Mouse (Mus musculus) ES-E14 (cell line): Measurements from ENCODE around the gene Ino80. TPM values are rescaled to one million over a fixed set of nuclear protein-coding genes. Genes with fewer than 3 reads are reported as not detected.
"Not testable (repeated sequence)": the region's sequence is repeated elsewhere in the genome, so short reads cannot be mapped to it uniquely, and the experiment has no call there.

ENCODE experiments used
- DNase-seq: peaks from one replicate; pipeline ENCODE4 v3.0.0-alpha.2; 2013; ENCODE audit warnings: low read depth, low spot score
- H3K27ac ChIP-seq: 2 replicates; pipeline ENCODE4 v1.5.1; 2012; ENCODE audit warnings: low read depth, mild to moderate bottlenecking, low read length, moderate library complexity, mixed read lengths; ENCODE audit not compliant: poor library complexity, insufficient read depth, severe bottlenecking
- H3K36me3 ChIP-seq: 2 replicates; pipeline ENCODE4 v1.6.1; 2012; ENCODE audit warnings: mild to moderate bottlenecking, low read length, moderate library complexity, mixed read lengths; ENCODE audit not compliant: control insufficient read depth, poor library complexity, insufficient read depth, severe bottlenecking
- H3K4me1 ChIP-seq, 2 experiments: fragments of 150-350 bp in 1 of 2; sonication (generic) in 1 of 2; 2 replicates each; pipeline ENCODE4 v1.6.1; 2012; ENCODE audit warnings: low read length in 2 of 2, mild to moderate bottlenecking in 1 of 2, mixed read lengths in 1 of 2; ENCODE audit not compliant: control insufficient read depth in 2 of 2, insufficient read depth in 2 of 2, poor library complexity in 1 of 2
- H3K4me3 ChIP-seq, 2 experiments: fragments of 150-350 bp in 1 of 2; sonication (generic) in 1 of 2; 2 replicates each; pipeline ENCODE4 v1.5.1; 2012; ENCODE audit warnings: low read length in 2 of 2, low read depth in 1 of 2, mild to moderate bottlenecking in 1 of 2, mixed read lengths in 1 of 2; ENCODE audit not compliant: insufficient read depth in 1 of 2, poor library complexity in 1 of 2, severe bottlenecking in 1 of 2
- H3K9ac ChIP-seq: 2 replicates; pipeline ENCODE4 v1.6.1; 2012; ENCODE audit warnings: low read depth, mild to moderate bottlenecking, low read length, mixed read lengths; ENCODE audit not compliant: poor library complexity, insufficient read depth, severe bottlenecking
- H3K9me3 ChIP-seq: fragments of 150-350 bp; sonication (generic); 2 replicates; pipeline ENCODE4 v1.6.1; 2012; ENCODE audit warnings: low read depth, mild to moderate bottlenecking, low read length; ENCODE audit not compliant: control insufficient read depth, insufficient read depth
- CHD2 ChIP-seq: IDR thresholded peaks from 2 replicates; pipeline ENCODE4 v1.6.1; 2014; ENCODE audit warnings: mild to moderate bottlenecking, low read depth, low read length, inconsistent platforms
- HCFC1 ChIP-seq: IDR thresholded peaks from 2 replicates; pipeline ENCODE4 v1.6.1; 2012; ENCODE audit warnings: low read length, inconsistent platforms, borderline replicate concordance; ENCODE audit not compliant: insufficient read depth
- MAFK ChIP-seq: IDR thresholded peaks from 2 replicates; pipeline ENCODE4 v1.6.1; 2014; ENCODE audit warnings: mild to moderate bottlenecking, low read depth, low read length, inconsistent platforms; ENCODE audit not compliant: insufficient read depth
- ZC3H11A ChIP-seq: IDR thresholded peaks from 2 replicates; pipeline ENCODE4 v1.6.1; 2012; ENCODE audit warnings: low read depth, mild to moderate bottlenecking, inconsistent platforms, low read length, borderline replicate concordance
- ZNF384 ChIP-seq: IDR thresholded peaks from 2 replicates; pipeline ENCODE4 v1.6.1; 2012; ENCODE audit warnings: low read depth, low read length, inconsistent platforms
- in situ Hi-C, 2 experiments: fragments of 600-800 bp; cut with MboI; formaldehyde crosslinking; loops; one replicate each; pipeline ENCODE4 v1.15.1; 2025; ENCODE audit warnings: low sequenced_read_pairs in 2 of 2, inconsistent platforms in 1 of 2; ENCODE audit not compliant: unreplicated experiment in 2 of 2
- total RNA-seq: library from RNA; depleted of rRNA; stranded (reverse); fragments of 300-350 nt; gene quantifications from 2 replicates; pipeline ENCODE4 v1.2.3, GENCODE M21; 2012

Ino80 gene
- total RNA-seq, 1 experiment: 38.8 TPM

- no peak for DNase-seq
- no peaks in the 10 kb centered on the region for H3K4me1 ChIP-seq
Measured at GRCm38 (mm10) chr2:119516811-119517210, 39.3 kb upstream of the Ino80 start.

GRCm38 (mm10) chr2:119514026-119514522 lies 36.6 kb upstream of the Ino80 start:
- H3K4me1 ChIP-seq: no peaks in the 10 kb centered on the region
- H3K9ac ChIP-seq: no peak overlapping the region
- H3K9me3 ChIP-seq: no peaks in the 10 kb centered on the region
- TF ChIP-seq ZNF384 (no peak), ZC3H11A (no peak), MAFK (no peak), HCFC1 (no peak), CHD2 (no peak)
- no peak overlapping the region for H3K27ac ChIP-seq
- H3K4me3 ChIP-seq: no peak overlapping the region
- in situ Hi-C loops: loop anchor here (10.0 to 25.0 kb wide), 2 partner anchors 177 to 219 kb away; partner anchors contain the start of gene Dll4 (in 1 of the 2)
- DNase-seq: no peak
- no peaks in the 10 kb centered on the region for H3K36me3 ChIP-seq

More at GRCm38 (mm10) chr2:119516811-119517210, 39.3 kb upstream of the Ino80 start:
- Histone ChIP-seq H3K9me3 (no peaks in the 10 kb centered on the region), H3K4me3 (no peak overlapping the region), H3K36me3 (no peaks in the 10 kb centered on the region), H3K27ac (no peak overlapping the region), H3K9ac (no peak overlapping the region)
- no peak for TF ChIP-seq ZNF384
- no peak for TF ChIP-seq HCFC1
- TF ChIP-seq ZC3H11A: no peak
- TF ChIP-seq CHD2: no peak
- TF ChIP-seq MAFK: no peak
- in situ Hi-C loops: loop anchor here (10.0 to 25.0 kb wide), 2 partner anchors 180 to 222 kb away; partner anchors contain the start of gene Dll4 (in 1 of the 2)

- peak; percentile 55 for DNase-seq
- Histone ChIP-seq H3K27ac (no peak overlapping the region), H3K4me1 (no peaks in the 10 kb centered on the region), H3K9me3 (no peaks in the 10 kb centered on the region), H3K4me3 (no peak overlapping the region), H3K36me3 (no peaks in the 10 kb centered on the region), H3K9ac (no peak overlapping the region)
- TF ChIP-seq ZNF384 (no peak), MAFK (no peak), ZC3H11A (peak; percentile 59; the same call in 1 of the 2 replicates), CHD2 (no peak)
- in situ Hi-C loops: loop anchor here (10.0 to 25.0 kb wide), 2 partner anchors 175 to 217 kb away; partner anchors contain the start of gene Dll4 (in 1 of the 2)
Measured at GRCm38 (mm10) chr2:119512292-119512691, 34.8 kb upstream of the Ino80 start.

GRCm38 (mm10) chr2:119510856-119511255 lies 33.4 kb upstream of the Ino80 start:
- DNase-seq: no peak
- TF ChIP-seq ZC3H11A (no peak), ZNF384 (no peak), MAFK (no peak), CHD2 (no peak), HCFC1 (no peak)
- in situ Hi-C loops: loop anchor here (10.0 to 25.0 kb wide), 2 partner anchors 174 to 216 kb away; partner anchors contain the start of gene Dll4 (in 1 of the 2)
- Histone ChIP-seq H3K4me3 (no peak overlapping the region), H3K9me3 (no peaks in the 10 kb centered on the region), H3K36me3 (no peaks in the 10 kb centered on the region), H3K9ac (no peak overlapping the region), H3K27ac (no peak overlapping the region), H3K4me1 (no peaks in the 10 kb centered on the region)

- in situ Hi-C loops: loop anchor here (10.0 to 25.0 kb wide), 2 partner anchors 171 to 174 kb away; partner anchors contain the start of gene Dll4 (in 1 of the 2)
- not testable (repeated sequence) for H3K36me3 ChIP-seq, H3K9ac ChIP-seq, H3K9me3 ChIP-seq, H3K27ac ChIP-seq, DNase-seq, H3K4me1 ChIP-seq, H3K4me3 ChIP-seq
Measured at GRCm38 (mm10) chr2:119508518-119508917, 31.0 kb upstream of the Ino80 start.
